Mouse (Mus musculus) heart, postnatal 25 days (tissue): ENCODE data around the gene Bach2. TPM values are rescaled to one million over a fixed set of nuclear protein-coding genes. Genes with fewer than 3 reads are reported as not detected.
A peak's percentile ranks its signal among the peaks of the same experiment; 100 is the strongest.

ENCODE experiments used
- DNase-seq: peaks from one replicate; pipeline ENCODE4 v3.0.0; 2022; ENCODE audit warnings: low spot score
- intact Hi-C: fragments of 180-260 bp; cut with DNase I; formaldehyde crosslinking; loops from one replicate; pipeline ENCODE4 v1.15.1; 2025
- total RNA-seq, 2 experiments: library from RNA; stranded (reverse); gene quantifications; 2 replicates each; pipeline ENCODE4 v1.2.3; 2021

The Bach2 gene
- total RNA-seq, 2 experiments from 2014 or later = 6.9 to 7.9 TPM

- DNase-seq = no peak
- intact Hi-C loops = no loop called here
Observed at GRCm38 (mm10) chr4:32344276-32344675, 105.7 kb downstream of the Bach2 start.

- intact Hi-C loops = no loop called here
- no peak for DNase-seq
Observed at GRCm38 (mm10) chr4:32347202-32347601, 108.6 kb downstream of the Bach2 start.

- DNase-seq = no peak
- intact Hi-C loops = no loop called here
Observed at GRCm38 (mm10) chr4:32347711-32348110, 109.1 kb downstream of the Bach2 start.

GRCm38 (mm10) chr4:32349361-32349760, 110.8 kb downstream of the Bach2 start:
- intact Hi-C loops = no loop called here
- no peak for DNase-seq

- intact Hi-C loops = no loop called here
- DNase-seq = no peak
Observed at GRCm38 (mm10) chr4:32351236-32351635, 112.6 kb downstream of the Bach2 start.

DNA sequence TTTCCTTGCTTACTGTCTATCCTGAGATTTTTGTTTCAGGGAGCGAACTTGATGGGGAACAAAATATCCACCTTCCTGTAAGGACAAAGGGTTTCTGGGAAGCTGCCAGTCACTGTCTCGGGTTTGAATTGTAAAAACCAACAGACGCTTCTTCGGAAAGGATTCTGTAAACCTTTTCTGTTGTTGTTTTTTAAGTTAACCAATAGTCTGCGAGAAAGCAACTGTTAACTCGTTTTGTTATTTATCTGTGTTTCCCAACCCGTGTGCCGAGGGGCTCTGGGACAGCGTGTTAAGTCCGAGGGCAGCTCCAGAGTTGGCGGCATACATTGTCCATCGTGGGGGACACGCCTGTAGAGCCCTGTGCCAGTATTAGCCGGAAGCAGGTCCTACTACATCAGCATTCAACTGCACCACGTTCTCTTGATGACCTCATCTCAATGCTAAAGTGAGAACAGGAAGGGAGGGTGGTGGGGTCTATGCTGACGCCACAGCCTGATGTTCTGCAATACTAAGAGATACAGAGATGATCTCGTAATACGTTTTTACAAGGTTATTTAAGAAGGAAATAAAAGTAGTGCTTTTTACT, 113.2 kb downstream of the Bach2 start:
- intact Hi-C loops = no loop called here
- peak; percentile 24 for DNase-seq

DNA sequence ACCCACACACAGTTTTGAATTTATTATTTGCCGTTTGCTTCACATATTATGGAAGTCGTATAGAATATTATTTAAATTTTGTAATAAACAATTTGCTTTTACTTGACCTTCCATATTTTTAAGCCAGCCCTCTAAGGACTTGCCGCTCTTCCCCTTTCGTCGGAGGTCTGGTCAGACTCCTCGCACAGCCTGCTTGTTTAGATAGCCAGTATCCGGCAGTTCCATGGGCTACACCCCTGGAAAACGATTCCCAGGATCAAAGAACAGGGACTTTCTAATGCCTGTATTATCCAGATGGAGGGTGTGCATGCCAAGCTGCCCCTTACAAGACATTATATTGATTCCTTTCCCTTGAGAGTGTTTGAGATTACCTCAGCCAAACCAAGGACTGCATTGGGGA, 113.8 kb downstream of the Bach2 start:
- intact Hi-C loops = no loop called here
- DNase-seq = no peak

DNA sequence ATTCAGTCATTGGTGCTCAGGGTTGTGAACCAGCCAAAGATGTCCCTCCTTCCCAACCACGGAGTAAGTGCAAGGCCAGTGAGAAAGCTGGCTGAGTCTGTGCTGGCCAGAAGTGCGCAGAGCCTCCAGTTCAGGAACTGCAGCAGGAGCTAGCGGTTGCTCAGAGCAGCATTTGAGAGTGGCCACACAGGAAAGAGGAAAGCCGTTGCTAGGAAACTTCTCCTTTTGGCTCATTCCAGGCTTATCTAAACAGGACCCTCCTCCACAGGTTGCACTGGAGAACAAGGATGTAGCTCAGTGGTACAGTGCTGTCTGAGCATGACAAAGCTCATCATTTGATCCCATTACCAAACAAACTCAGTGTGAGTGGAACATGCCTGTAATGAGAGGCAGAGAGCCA, 114.2 kb downstream of the Bach2 start:
- intact Hi-C loops = no loop called here
- no peak for DNase-seq

- intact Hi-C loops = no loop called here
- no peak for DNase-seq
Observed at GRCm38 (mm10) chr4:32355935-32356617, 117.5 kb downstream of the Bach2 start.

DNA sequence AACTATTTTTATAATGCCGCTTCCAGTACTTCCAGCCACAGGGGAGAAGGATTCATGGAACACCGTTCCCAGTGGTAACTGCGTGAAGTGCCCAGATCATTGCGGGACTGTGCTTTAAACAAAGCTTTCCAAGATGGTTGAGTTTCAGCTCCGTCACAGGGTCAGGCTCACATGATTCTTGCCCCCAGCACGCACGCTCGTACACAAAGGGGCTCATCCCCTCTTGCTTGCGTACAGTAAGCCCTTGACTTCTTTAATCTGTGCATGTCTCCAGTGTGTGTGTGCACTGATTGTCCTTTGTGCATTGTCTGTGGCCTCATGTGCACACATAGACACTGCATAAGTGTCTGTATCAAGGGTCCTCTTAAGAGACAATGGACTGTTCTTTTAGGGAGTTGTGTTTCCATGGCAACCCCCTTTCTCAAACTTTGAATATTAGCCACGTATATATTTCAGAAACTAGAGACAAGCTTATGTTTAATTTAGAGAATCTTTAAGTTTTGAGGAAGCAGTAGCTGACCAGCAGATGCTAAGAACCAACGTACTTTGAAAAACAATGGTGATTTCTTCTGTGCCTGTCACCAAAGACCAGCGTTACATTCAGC, 119.5 kb downstream of the Bach2 start:
- no peak for DNase-seq
- intact Hi-C loops = no loop called here

DNA sequence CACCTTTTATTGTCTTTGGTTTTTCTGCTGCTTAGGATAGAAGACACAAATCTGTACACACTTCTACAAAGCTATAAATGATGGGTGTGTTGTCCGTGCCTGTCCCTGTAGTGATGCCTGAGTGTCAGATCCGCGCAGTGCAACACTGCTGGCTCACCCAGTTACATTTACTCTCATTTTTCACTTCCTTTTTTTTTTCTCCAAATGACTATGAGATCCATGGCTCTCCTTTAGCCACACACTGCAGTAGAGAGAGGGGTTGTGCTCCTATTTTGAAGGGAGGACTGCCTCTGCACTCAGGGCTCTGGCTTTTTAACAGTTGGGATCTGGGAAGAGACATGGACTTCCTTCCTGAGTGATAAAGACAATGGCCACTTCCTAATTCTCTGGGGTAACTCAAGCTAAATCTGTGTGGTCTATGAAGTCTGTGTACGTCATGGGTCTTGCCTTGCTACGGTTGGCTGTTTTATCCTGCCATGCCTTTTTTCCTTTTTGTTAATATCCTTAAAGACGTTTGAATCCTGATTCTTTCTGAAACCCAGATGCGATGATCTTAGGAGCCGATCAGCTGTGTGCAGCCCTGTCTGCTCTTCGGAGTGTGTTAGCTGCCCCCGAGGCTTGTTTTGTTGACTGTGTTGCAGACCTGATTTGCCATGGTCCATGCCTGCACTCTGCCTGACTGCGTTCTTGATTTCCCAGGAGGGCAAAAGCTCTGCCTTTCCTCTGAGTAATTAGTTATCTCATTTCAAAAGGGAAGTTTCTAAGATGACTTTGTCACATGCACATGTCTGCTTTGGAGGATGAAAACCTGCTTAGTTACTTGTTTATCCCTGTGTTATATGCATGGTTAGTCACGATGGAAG, 120.2 kb downstream of the Bach2 start:
- DNase-seq = no peak
- intact Hi-C loops = no loop called here

- intact Hi-C loops = loop anchor here (10.0 kb wide), 1 partner anchor 305 kb away; no protein-coding TSS in a partner anchor
- no peak for DNase-seq
Observed at GRCm38 (mm10) chr4:32359634-32360033, 121.0 kb downstream of the Bach2 start.

DNA sequence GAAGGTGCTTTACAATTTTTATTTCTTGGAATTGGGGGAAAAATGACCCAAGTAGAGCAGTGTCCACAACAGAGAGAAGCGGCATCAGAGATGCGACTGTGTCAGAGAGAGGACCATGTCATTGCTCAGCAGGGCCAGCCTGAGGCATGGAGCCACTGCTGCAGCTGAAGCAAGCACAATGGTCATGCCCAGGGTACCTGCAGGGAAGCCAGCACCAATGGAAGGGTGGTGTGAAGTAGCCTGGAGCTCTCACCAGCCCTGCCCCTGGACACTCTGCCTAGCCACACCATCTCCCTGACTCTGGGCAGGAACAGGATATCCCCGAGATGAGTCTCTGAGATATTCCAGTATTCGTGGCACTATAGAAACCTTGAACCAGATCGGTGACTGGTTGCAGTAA, 121.9 kb downstream of the Bach2 start:
- intact Hi-C loops = loop anchor here (10.0 kb wide), 1 partner anchor 306 kb away; no protein-coding TSS in a partner anchor
- DNase-seq = no peak

- DNase-seq = no peak
Observed at GRCm38 (mm10) chr4:32363488-32363984, 124.9 kb downstream of the Bach2 start.

GRCm38 (mm10) chr4:32365144-32365907, 126.7 kb downstream of the Bach2 start:
- no peak for DNase-seq
- intact Hi-C loops = loop anchor here (10.0 kb wide), 1 partner anchor 311 kb away; no protein-coding TSS in a partner anchor

More at GRCm38 (mm10) chr4:32363488-32363984, 124.9 kb downstream of the Bach2 start:
- intact Hi-C loops = loop anchor here (10.0 kb wide), 1 partner anchor 309 kb away; no protein-coding TSS in a partner anchor

- intact Hi-C loops = loop anchor here (10.0 kb wide), 1 partner anchor 311 kb away; no protein-coding TSS in a partner anchor
- no peak for DNase-seq
Observed at GRCm38 (mm10) chr4:32366176-32366575, 127.6 kb downstream of the Bach2 start.

DNA sequence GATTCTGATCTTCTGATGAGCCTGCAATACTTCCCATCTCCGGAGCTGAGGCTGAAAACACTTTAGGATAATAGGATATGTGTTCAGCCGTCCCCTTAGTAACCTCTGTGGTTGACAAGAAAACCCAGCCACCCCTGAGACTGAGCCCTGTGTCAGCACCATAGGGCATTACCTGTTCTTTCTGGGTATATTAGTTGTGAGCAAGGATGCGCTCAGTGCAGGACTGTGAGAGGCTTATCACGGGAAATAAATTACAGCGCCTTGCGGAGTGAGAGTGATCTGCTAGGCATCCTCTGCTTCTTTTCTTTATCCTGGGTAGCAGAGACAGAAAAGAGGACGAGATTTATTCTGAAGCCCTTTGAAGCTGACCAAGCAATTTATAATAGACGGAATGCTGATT, 129.7 kb downstream of the Bach2 start:
- DNase-seq = no peak
- intact Hi-C loops = loop anchor here (10.0 kb wide), 1 partner anchor 314 kb away; no protein-coding TSS in a partner anchor

GRCm38 (mm10) chr4:32373085-32373484, 134.5 kb downstream of the Bach2 start:
- intact Hi-C loops = no loop called here

GRCm38 (mm10) chr4:32373527-32373926, 134.9 kb downstream of the Bach2 start:
- intact Hi-C loops = no loop called here
- no peak for DNase-seq

More at GRCm38 (mm10) chr4:32373085-32373484, 134.5 kb downstream of the Bach2 start:
- DNase-seq = no peak
